Mouse (Mus musculus) spleen, adult 2 months (tissue): ENCODE measurements around the gene Hist1h2ae.

Source experiments
- CTCF ChIP-seq: fragments of 200-500 bp; IDR thresholded peaks from 2 replicates; pipeline ENCODE4 v1.5.1; 2011; ENCODE audit warnings: mild to moderate bottlenecking, inconsistent platforms; ENCODE audit not compliant: insufficient read depth, insufficient read length, insufficient replicate concordance; ENCODE audit errors: extremely low read depth
- POLR2A ChIP-seq: fragments of 200-500 bp; IDR thresholded peaks from 2 replicates; pipeline ENCODE4 v1.6.1; 2011; ENCODE audit warnings: low read depth, low read length, inconsistent platforms

- TF ChIP-seq CTCF, result peak; percentile 70; the same call in 1 of the 2 replicates
- no peak for TF ChIP-seq POLR2A
Observed at GRCm38 (mm10) chr13:23597957-23598356, 26.9 kb upstream of the Hist1h2ae start.
